Mouse (Mus musculus) embryonic facial prominence, embryonic 14.5 days (tissue): ENCODE measurements around the gene Art5. TPM values are rescaled to one million over a fixed set of nuclear protein-coding genes. Genes with fewer than 3 reads are reported as not detected.

Experiments used
- ATAC-seq: fragments of 200-750 bp; cut with Nextera tagmentation; 2 replicates; pipeline ENCODE4 v1.8.0; 2017; ENCODE audit warnings: low read depth, moderate number of reproducible peaks, moderate TSS enrichment
- DNase-seq: peaks from one replicate; pipeline ENCODE4 v3.0.0-alpha.2; 2015; ENCODE audit warnings: low spot score
- H3K27ac ChIP-seq: fragments of 300-500 bp; sonication (generic); replicated peaks from 2 replicates; pipeline ENCODE4 v1.5.1; 2014; ENCODE audit warnings: low read depth, mild to moderate bottlenecking, low read length, moderate library complexity
- H3K27me3 ChIP-seq: fragments of 300-500 bp; sonication (generic); replicated peaks from 2 replicates; pipeline ENCODE4 v1.6.1; 2014; ENCODE audit warnings: low read length; ENCODE audit not compliant: control insufficient read depth, insufficient read depth
- H3K36me3 ChIP-seq: fragments of 300-500 bp; sonication (generic); 2 replicates; pipeline ENCODE4 v1.6.1; 2014; ENCODE audit warnings: low read length, mixed read lengths; ENCODE audit not compliant: control insufficient read depth, insufficient read depth
- H3K4me1 ChIP-seq: fragments of 300-500 bp; sonication (generic); 2 replicates; pipeline ENCODE4 v1.6.1; 2014; ENCODE audit warnings: antibody characterized with exemption, low read length; ENCODE audit not compliant: control insufficient read depth, insufficient read depth
- H3K4me2 ChIP-seq: fragments of 300-500 bp; sonication (generic); 2 replicates; pipeline ENCODE4 v1.6.1; 2014; ENCODE audit warnings: low read depth, mild to moderate bottlenecking, low read length, moderate library complexity, mixed read lengths
- H3K4me3 ChIP-seq: fragments of 300-500 bp; sonication (generic); 2 replicates; pipeline ENCODE4 v1.5.1; 2014; ENCODE audit warnings: low read depth, mild to moderate bottlenecking, low read length
- H3K9ac ChIP-seq: fragments of 300-500 bp; sonication (generic); 2 replicates; pipeline ENCODE4 v1.6.1; 2014; ENCODE audit warnings: low read depth, mild to moderate bottlenecking, low read length, moderate library complexity, mixed read lengths
- H3K9me3 ChIP-seq: fragments of 300-500 bp; sonication (generic); 2 replicates; pipeline ENCODE4 v1.6.1; 2016; ENCODE audit warnings: low read length; ENCODE audit not compliant: control insufficient read depth
- WGBS: fragments of 180-500 bp; shearing (Covaris S2); extraction: QIAGEN DNeasy Blood & Tissue Kit; methylation state at CpG from one replicate; pipeline ENCODE4 v1.1.7; 2014; 5-methylcytosine and 5-hydroxymethylcytosine counted together
- polyA plus RNA-seq: library from polyadenylated mRNA; unstranded; fragments of >200 nt; fragmentation: Nextera tagmentation; extraction: Ambion mirVana; gene quantifications from 2 replicates; pipeline ENCODE4 v1.2.1, GENCODE M21; 2014

Art5 gene
- 2.9 and 3.5 TPM in 2 replicates for polyA plus RNA-seq

- Histone ChIP-seq H3K4me3 (no peak within 1 kb of the TSS), H3K4me1 (no peaks in the 10 kb centered on the region), H3K27me3 (no peaks in the 10 kb centered on the region), H3K4me2 (no peak within 1 kb of the TSS), H3K9ac (no peak within 1 kb of the TSS), H3K36me3 (no peaks in the 10 kb centered on the region), H3K27ac (no peak within 1 kb of the TSS), H3K9me3 (no peaks in the 10 kb centered on the region)
- WGBS, result 72% methylated on average over 7 of the region's 7 CpGs
- no peak for ATAC-seq
- no peak for DNase-seq
Measured at GRCm38 (mm10) chr7:102109171-102109570, at the start of gene Art5. Gene Art5, minus strand, starts transcription at chr7:102109489.

DNA sequence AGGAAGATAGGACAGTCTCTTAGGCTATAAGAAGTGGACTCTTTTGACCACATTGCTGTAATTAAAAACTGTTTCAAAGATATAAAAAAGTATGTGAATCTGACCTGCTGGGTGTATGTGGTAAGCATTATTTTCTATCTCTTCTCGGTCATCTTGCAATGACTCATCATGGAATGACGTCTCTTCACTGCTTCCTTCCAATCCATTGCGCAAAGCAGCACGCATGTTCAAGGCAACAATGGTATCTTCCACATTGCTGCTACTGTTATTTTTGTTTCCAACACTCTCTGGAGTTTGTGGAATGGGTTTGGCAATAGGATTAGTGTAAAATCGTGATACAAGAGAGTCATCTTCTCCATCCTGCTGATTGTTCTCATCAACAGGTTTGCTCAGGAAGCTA, 44.4 kb upstream of the Art5 start:
- Histone ChIP-seq H3K4me3 (no peak overlapping the region), H3K36me3 (peaks cover 71% of the 10 kb centered on the region), H3K9me3 (no peaks in the 10 kb centered on the region), H3K4me2 (no peak overlapping the region), H3K27ac (no peak overlapping the region), H3K9ac (no peak overlapping the region), H3K27me3 (no peaks in the 10 kb centered on the region), H3K4me1 (no peaks in the 10 kb centered on the region)
- DNase-seq (no peak), ATAC-seq (no peak)
- 90% methylated on average over 5 of the region's 5 CpGs for WGBS

- no peaks in the 10 kb centered on the region for H3K4me1 ChIP-seq
- no peaks in the 10 kb centered on the region for H3K27me3 ChIP-seq
- H3K4me3 ChIP-seq, result no peak overlapping the region
- no peaks in the 10 kb centered on the region for H3K9me3 ChIP-seq
- ATAC-seq (no peak), DNase-seq (no peak)
- WGBS, result 97% methylated on average over 5 of the region's 5 CpGs
- no peak overlapping the region for H3K27ac ChIP-seq
- no peak overlapping the region for H3K9ac ChIP-seq
- H3K4me2 ChIP-seq, result no peak overlapping the region
- peaks cover 92% of the 10 kb centered on the region for H3K36me3 ChIP-seq
Measured at GRCm38 (mm10) chr7:102137898-102138297, 28.6 kb upstream of the Art5 start.

DNA sequence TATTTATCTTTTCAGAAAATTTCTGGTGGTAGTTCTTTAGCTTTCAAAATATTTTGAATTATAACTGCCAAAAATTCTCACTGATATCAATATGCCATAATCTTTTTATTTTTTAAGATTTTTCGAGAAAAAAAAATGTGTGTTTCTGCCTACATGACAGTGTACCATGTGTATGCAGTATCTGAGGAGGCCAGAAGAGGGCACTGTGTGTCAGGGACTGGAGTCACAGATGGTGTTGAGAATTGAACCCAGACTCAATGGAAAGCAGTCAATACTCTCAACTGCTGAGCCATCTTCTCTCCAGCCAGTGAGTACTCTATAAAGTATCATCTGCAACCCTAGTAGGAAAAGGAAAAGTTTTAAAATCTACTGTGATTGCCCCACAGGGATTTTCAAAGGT, 28.2 kb upstream of the Art5 start:
- ATAC-seq (no peak), DNase-seq (no peak)
- WGBS, result 89% methylated on average over 1 of the region's 1 CpGs
- Histone ChIP-seq H3K4me2 (no peak overlapping the region), H3K27ac (no peak overlapping the region), H3K9me3 (no peaks in the 10 kb centered on the region), H3K36me3 (peaks cover 94% of the 10 kb centered on the region), H3K9ac (no peak overlapping the region), H3K4me1 (no peaks in the 10 kb centered on the region), H3K4me3 (no peak overlapping the region), H3K27me3 (no peaks in the 10 kb centered on the region)

- no peak overlapping the region for H3K4me3 ChIP-seq
- 86% methylated on average over 4 of the region's 4 CpGs for WGBS
- no peak overlapping the region for H3K27ac ChIP-seq
- ATAC-seq, result no peak
- peaks cover 91% of the 10 kb centered on the region for H3K36me3 ChIP-seq
- DNase-seq, result no peak
- no peaks in the 10 kb centered on the region for H3K9me3 ChIP-seq
- H3K9ac ChIP-seq, result no peak overlapping the region
- H3K4me1 ChIP-seq, result no peaks in the 10 kb centered on the region
- no peak overlapping the region for H3K4me2 ChIP-seq
- no peaks in the 10 kb centered on the region for H3K27me3 ChIP-seq
Measured at GRCm38 (mm10) chr7:102132395-102132794, 23.1 kb upstream of the Art5 start.

- WGBS, result 95% methylated on average over 10 of the region's 10 CpGs
- H3K4me1 ChIP-seq, result no peaks in the 10 kb centered on the region
- no peak overlapping the region for H3K4me3 ChIP-seq
- DNase-seq (no peak), ATAC-seq (no peak)
- H3K9ac ChIP-seq, result no peak overlapping the region
- no peaks in the 10 kb centered on the region for H3K27me3 ChIP-seq
- no peak overlapping the region for H3K27ac ChIP-seq
- H3K9me3 ChIP-seq, result no peaks in the 10 kb centered on the region
- peaks cover 74% of the 10 kb centered on the region for H3K36me3 ChIP-seq
- H3K4me2 ChIP-seq, result no peak overlapping the region
Measured at GRCm38 (mm10) chr7:102120326-102120725, 11.0 kb upstream of the Art5 start.

DNA sequence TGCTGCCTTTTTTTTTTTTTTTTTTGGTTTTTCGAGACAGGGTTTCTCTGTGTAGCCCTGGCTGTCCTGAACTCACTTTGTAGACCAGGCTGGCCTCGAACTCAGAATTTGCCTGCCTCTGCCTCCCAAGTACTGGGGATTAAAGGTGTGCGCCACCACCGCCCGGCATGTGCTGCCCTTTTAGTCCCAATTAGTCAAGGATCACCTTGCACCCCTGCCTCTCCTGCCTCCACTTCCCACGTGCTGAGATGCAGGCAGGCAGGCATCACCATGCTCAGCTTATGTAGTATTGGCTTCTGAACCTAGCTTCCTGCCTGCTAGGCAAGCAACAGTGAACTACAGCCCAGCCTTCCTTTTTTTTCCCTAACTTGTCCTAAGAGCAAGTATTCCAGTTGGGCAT, 8.1 kb upstream of the Art5 start:
- Histone ChIP-seq H3K9me3 (no peaks in the 10 kb centered on the region), H3K4me2 (no peak overlapping the region)
- WGBS, result 67% methylated on average over 6 of the region's 6 CpGs

GRCm38 (mm10) chr7:102116579-102117331, 7.5 kb upstream of the Art5 start, which contains the start of gene Chrna10:
Gene Chrna10, minus strand, starts transcription at chr7:102116828.
- Histone ChIP-seq H3K27ac (no peak within 1 kb of the TSS), H3K36me3 (peaks cover 38% of the 10 kb centered on the region), H3K4me2 (no peak within 1 kb of the TSS), H3K9ac (no peak within 1 kb of the TSS), H3K9me3 (no peaks in the 10 kb centered on the region), H3K4me3 (no peak within 1 kb of the TSS), H3K27me3 (no peaks in the 10 kb centered on the region), H3K4me1 (no peaks in the 10 kb centered on the region)
- 46% methylated on average over 7 of the region's 7 CpGs for WGBS
- ATAC-seq (peak; percentile 54; the same call in 1 of the 2 replicates), DNase-seq (no peak)

More for the DNA sequence above, 8.1 kb upstream of the Art5 start:
- DNase-seq (no peak), ATAC-seq (no peak)
- Histone ChIP-seq H3K36me3 (peaks cover 44% of the 10 kb centered on the region), H3K27ac (no peak overlapping the region), H3K4me1 (no peaks in the 10 kb centered on the region), H3K4me3 (no peak overlapping the region), H3K9ac (no peak overlapping the region), H3K27me3 (no peaks in the 10 kb centered on the region)

GRCm38 (mm10) chr7:102113151-102113729, 4.0 kb upstream of the Art5 start:
- ATAC-seq (no peak), DNase-seq (no peak)
- Histone ChIP-seq H3K27me3 (no peaks in the 10 kb centered on the region), H3K4me1 (no peaks in the 10 kb centered on the region), H3K9ac (no peak overlapping the region), H3K9me3 (no peaks in the 10 kb centered on the region), H3K36me3 (peaks cover 4% of the 10 kb centered on the region), H3K27ac (no peak overlapping the region), H3K4me3 (no peak overlapping the region), H3K4me2 (no peak overlapping the region)
- 79% methylated on average over 33 of the region's 45 CpGs for WGBS
